Mouse (Mus musculus): ENCODE data around the gene Strn4. TPM values are rescaled to one million over a fixed set of nuclear protein-coding genes. Genes with fewer than 3 reads are reported as not detected.

The Strn4 gene
- total RNA-seq (2014; fragmentation: Nextera tagmentation) = 62.0 and 66.6 TPM in 2 replicates
- total RNA-seq (2017) = 63.9 and 71.1 TPM in 2 replicates

GRCm38 (mm10) chr7:16815351-16815941 lies at the start of gene Strn4:
Strn4 (plus strand) TSS chr7:16815889.
- ATAC-seq (replicated peaks; ENCODE audit: low FRiP score, low TSS enrichment, poor library complexity, severe bottlenecking) = no peak

- no peak for ATAC-seq (replicated peaks; ENCODE audit: low FRiP score, low TSS enrichment, poor library complexity, severe bottlenecking)
These were observed 49.2 kb upstream of the Strn4 start for GRCm38 (mm10) chr7:16766443-16766842.

GRCm38 (mm10) chr7:16775888-16776287 lies 39.8 kb upstream of the Strn4 start:
- no peak for ATAC-seq (replicated peaks; ENCODE audit: low FRiP score, low TSS enrichment, poor library complexity, severe bottlenecking)

- no peak for ATAC-seq (replicated peaks; ENCODE audit: low FRiP score, low TSS enrichment, poor library complexity, severe bottlenecking)
These were observed 35.6 kb upstream of the Strn4 start for GRCm38 (mm10) chr7:16780076-16780475.

- peak; percentile 82 for ATAC-seq (replicated peaks; ENCODE audit: low FRiP score, low TSS enrichment, poor library complexity, severe bottlenecking)
These were observed 34.7 kb upstream of the Strn4 start, which contains the start of gene Slc1a5 for GRCm38 (mm10) chr7:16780825-16781554. Slc1a5 (plus strand) TSS chr7:16781340.

GRCm38 (mm10) chr7:16781555-16781815 lies 34.2 kb upstream of the Strn4 start:
- peak; percentile 6; the same call in 1 of the 2 replicates for ATAC-seq (replicated peaks; ENCODE audit: low FRiP score, low TSS enrichment, poor library complexity, severe bottlenecking)

- ATAC-seq (replicated peaks; ENCODE audit: low FRiP score, low TSS enrichment, poor library complexity, severe bottlenecking) = no peak
These were observed 33.7 kb upstream of the Strn4 start for GRCm38 (mm10) chr7:16781816-16782554.

GRCm38 (mm10) chr7:16782555-16783125 lies 33.0 kb upstream of the Strn4 start:
- no peak for ATAC-seq (replicated peaks; ENCODE audit: low FRiP score, low TSS enrichment, poor library complexity, severe bottlenecking)

- peak; percentile 68 for ATAC-seq (replicated peaks; ENCODE audit: low FRiP score, low TSS enrichment, poor library complexity, severe bottlenecking)
These were observed 32.4 kb upstream of the Strn4 start for GRCm38 (mm10) chr7:16783224-16783688.

GRCm38 (mm10) chr7:16783758-16784415 lies 31.8 kb upstream of the Strn4 start:
- no peak for ATAC-seq (replicated peaks; ENCODE audit: low FRiP score, low TSS enrichment, poor library complexity, severe bottlenecking)

- ATAC-seq (replicated peaks; ENCODE audit: low FRiP score, low TSS enrichment, poor library complexity, severe bottlenecking) = no peak
These were observed 31.2 kb upstream of the Strn4 start for GRCm38 (mm10) chr7:16784498-16784976.

- no peak for ATAC-seq (replicated peaks; ENCODE audit: low FRiP score, low TSS enrichment, poor library complexity, severe bottlenecking)
These were observed 30.1 kb upstream of the Strn4 start for GRCm38 (mm10) chr7:16785541-16786083.

- no peak for ATAC-seq (replicated peaks; ENCODE audit: low FRiP score, low TSS enrichment, poor library complexity, severe bottlenecking)
These were observed 23.4 kb upstream of the Strn4 start for GRCm38 (mm10) chr7:16792316-16792715.

- no peak for ATAC-seq (replicated peaks; ENCODE audit: low FRiP score, low TSS enrichment, poor library complexity, severe bottlenecking)
These were observed 22.5 kb upstream of the Strn4 start for GRCm38 (mm10) chr7:16793010-16793725.

GRCm38 (mm10) chr7:16794886-16795285 lies 20.8 kb upstream of the Strn4 start:
- ATAC-seq (replicated peaks; ENCODE audit: low FRiP score, low TSS enrichment, poor library complexity, severe bottlenecking) = no peak

GRCm38 (mm10) chr7:16804409-16805028 lies 11.2 kb upstream of the Strn4 start:
- peak; percentile 81 for ATAC-seq (replicated peaks; ENCODE audit: low FRiP score, low TSS enrichment, poor library complexity, severe bottlenecking)

- ATAC-seq (replicated peaks; ENCODE audit: low FRiP score, low TSS enrichment, poor library complexity, severe bottlenecking) = no peak
These were observed 7.8 kb upstream of the Strn4 start for GRCm38 (mm10) chr7:16807936-16808335.

GRCm38 (mm10) chr7:16808647-16809046 lies 7.0 kb upstream of the Strn4 start:
- ATAC-seq (replicated peaks; ENCODE audit: low FRiP score, low TSS enrichment, poor library complexity, severe bottlenecking) = no peak
